Mouse (Mus musculus) liver, embryonic 16.5 days (tissue): ENCODE results near the gene Plxna2. TPM values are rescaled to one million over a fixed set of nuclear protein-coding genes. Genes with fewer than 3 reads are reported as not detected.

Experiments
- ATAC-seq: fragments of 200-750 bp; cut with Nextera tagmentation; 2 replicates; pipeline ENCODE4 v1.8.0; 2017; ENCODE audit warnings: low read depth, mild to moderate bottlenecking, moderate number of reproducible peaks, moderate library complexity
- H3K27ac ChIP-seq: fragments of 300-500 bp; sonication (generic); 2 replicates; pipeline ENCODE4 v1.5.1; 2014; ENCODE audit warnings: mild to moderate bottlenecking, low read length
- H3K27me3 ChIP-seq: fragments of 300-500 bp; sonication (generic); 2 replicates; pipeline ENCODE4 v1.6.1; 2014; ENCODE audit warnings: low read depth, low read length, mixed read lengths; ENCODE audit not compliant: control insufficient read depth, insufficient read depth
- H3K36me3 ChIP-seq: fragments of 300-500 bp; sonication (generic); 2 replicates; pipeline ENCODE4 v1.6.1; 2014; ENCODE audit warnings: mild to moderate bottlenecking; ENCODE audit not compliant: control insufficient read depth, insufficient read depth
- H3K4me1 ChIP-seq: fragments of 300-500 bp; sonication (generic); 2 replicates; pipeline ENCODE4 v1.6.1; 2014; ENCODE audit warnings: low read depth, low read length, mixed read lengths; ENCODE audit not compliant: control insufficient read depth
- H3K4me2 ChIP-seq: fragments of 300-500 bp; sonication (generic); 2 replicates; pipeline ENCODE4 v1.6.1; 2014; ENCODE audit warnings: low read depth, low read length, mixed read lengths
- H3K4me3 ChIP-seq: fragments of 300-500 bp; sonication (generic); 2 replicates; pipeline ENCODE4 v1.5.1; 2014; ENCODE audit warnings: low read depth, mild to moderate bottlenecking, low read length
- H3K9ac ChIP-seq: fragments of 300-500 bp; sonication (generic); 2 replicates; pipeline ENCODE4 v1.6.1; 2014; ENCODE audit warnings: low read depth, low read length
- H3K9me3 ChIP-seq: fragments of 300-500 bp; sonication (generic); replicated peaks from 2 replicates; pipeline ENCODE4 v1.6.1; 2016; ENCODE audit warnings: low read length; ENCODE audit not compliant: control insufficient read depth
- whole genome bisulfite sequencing: fragments of 180-500 bp; shearing (Covaris S2); extraction: QIAGEN DNeasy Blood & Tissue Kit; methylation state at CpG from one replicate; pipeline ENCODE4 v1.1.7; 2014; ENCODE audit not compliant: insufficient replicate concordance; 5-methylcytosine and 5-hydroxymethylcytosine counted together
- polyA plus RNA-seq: library from polyadenylated mRNA; unstranded; fragments of >200 nt; fragmentation: Nextera tagmentation; extraction: Ambion mirVana; gene quantifications from 2 replicates; pipeline ENCODE4 v1.2.1, GENCODE M21; 2015

The Plxna2 gene
- 1.7 and 2.2 TPM in 2 replicates for polyA plus RNA-seq

DNA sequence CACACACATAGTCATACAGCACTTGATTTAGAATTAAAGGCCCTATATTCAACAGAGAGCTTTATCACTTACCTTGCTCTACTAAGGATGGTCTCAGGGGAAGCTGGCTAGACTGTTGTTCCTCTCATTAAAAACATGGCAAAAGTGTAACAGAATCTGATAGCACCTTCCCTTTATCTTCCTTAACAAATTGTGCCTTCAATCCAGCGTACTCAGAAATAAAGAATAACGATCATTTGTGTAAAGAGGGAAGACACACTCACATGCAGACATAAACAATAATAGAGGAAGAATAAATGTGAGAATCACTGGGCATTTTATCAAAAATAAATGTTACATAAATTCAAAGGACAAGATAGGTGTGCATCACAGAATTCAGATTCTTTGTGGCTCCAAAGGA, at the start of gene Plxna2:
Plxna2 (plus strand) TSS at position 301 of the 400 bp plus-strand sequence.
- H3K27me3 ChIP-seq, result peaks cover 2% of the 10 kb centered on the region
- WGBS, result 53% methylated on average over 2 of the region's 2 CpGs
- H3K9ac ChIP-seq, result no peak within 1 kb of the TSS
- no peaks in the 10 kb centered on the region for H3K9me3 ChIP-seq
- H3K4me3 ChIP-seq, result peak within 1 kb of the TSS; percentile 69
- no peaks in the 10 kb centered on the region for H3K36me3 ChIP-seq
- H3K4me1 ChIP-seq, result peaks cover 22% of the 10 kb centered on the region
- ATAC-seq, result no peak
- H3K27ac ChIP-seq, result no peak within 1 kb of the TSS
- peak within 1 kb of the TSS; percentile 94 for H3K4me2 ChIP-seq

GRCm38 (mm10) chr1:194573870-194574269, 44.1 kb upstream of the Plxna2 start:
- H3K9me3 ChIP-seq, result no peaks in the 10 kb centered on the region
- H3K4me1 ChIP-seq, result no peaks in the 10 kb centered on the region
- H3K36me3 ChIP-seq, result no peaks in the 10 kb centered on the region

GRCm38 (mm10) chr1:194578270-194578669, 39.7 kb upstream of the Plxna2 start:
- H3K4me2 ChIP-seq, result no peak overlapping the region
- H3K36me3 ChIP-seq, result no peaks in the 10 kb centered on the region
- no peak overlapping the region for H3K27ac ChIP-seq
- 58% methylated on average over 3 of the region's 3 CpGs for WGBS
- no peak overlapping the region for H3K4me3 ChIP-seq
- no peak overlapping the region for H3K9ac ChIP-seq
- no peaks in the 10 kb centered on the region for H3K27me3 ChIP-seq
- H3K4me1 ChIP-seq, result no peaks in the 10 kb centered on the region
- no peak for ATAC-seq
- H3K9me3 ChIP-seq, result no peaks in the 10 kb centered on the region

More at GRCm38 (mm10) chr1:194573870-194574269, 44.1 kb upstream of the Plxna2 start:
- ATAC-seq, result no peak
- Histone ChIP-seq H3K27me3 (no peaks in the 10 kb centered on the region), H3K9ac (no peak overlapping the region), H3K4me2 (no peak overlapping the region), H3K27ac (no peak overlapping the region), H3K4me3 (no peak overlapping the region)
- WGBS, result 40% methylated on average over 3 of the region's 3 CpGs

DNA sequence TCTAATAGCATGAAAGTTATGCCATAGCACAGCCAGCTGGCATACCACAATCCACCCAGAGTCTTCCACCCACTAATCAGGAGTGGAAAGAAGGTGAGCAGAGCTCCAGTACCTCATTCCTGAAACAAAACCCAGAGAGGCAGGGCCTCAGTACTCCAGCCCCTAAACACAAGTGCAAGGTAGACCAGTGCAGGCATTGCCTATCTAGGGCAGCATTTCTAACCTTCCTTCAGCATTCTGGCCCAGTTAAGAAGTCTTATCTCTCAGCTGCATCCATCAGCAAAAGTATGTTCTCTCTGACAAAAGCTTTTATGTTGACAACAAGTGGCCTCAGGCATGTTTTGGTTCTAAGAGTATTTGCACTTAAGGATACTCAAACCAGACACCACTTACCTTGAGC, 37.5 kb upstream of the Plxna2 start:
- peak; percentile 30; the same call in 1 of the 2 replicates for ATAC-seq
- H3K36me3 ChIP-seq, result no peaks in the 10 kb centered on the region
- H3K4me2 ChIP-seq, result no peak overlapping the region
- H3K27ac ChIP-seq, result no peak overlapping the region
- H3K4me3 ChIP-seq, result no peak overlapping the region
- H3K9ac ChIP-seq, result no peak overlapping the region
- no peaks in the 10 kb centered on the region for H3K27me3 ChIP-seq
- H3K9me3 ChIP-seq, result no peaks in the 10 kb centered on the region
- H3K4me1 ChIP-seq, result no peaks in the 10 kb centered on the region

DNA sequence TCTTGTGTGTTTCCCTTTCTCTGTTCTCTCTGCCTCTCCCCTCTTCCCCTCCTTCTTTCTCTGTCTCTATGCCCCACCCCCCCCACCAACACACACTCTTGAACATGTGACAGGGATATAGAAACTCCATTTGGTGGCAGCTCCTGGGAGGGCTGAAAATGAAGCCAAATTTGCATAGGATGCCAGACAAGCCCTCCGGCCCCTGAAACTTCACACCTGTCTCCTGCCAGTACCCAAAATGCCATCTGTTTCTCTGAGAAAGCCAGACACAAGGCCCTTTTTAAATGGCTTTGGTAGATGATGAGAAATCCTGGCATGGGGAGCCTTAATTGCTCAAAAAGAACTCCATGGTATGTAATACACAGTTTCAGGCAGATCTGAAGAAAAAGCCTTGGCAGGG, 31.3 kb upstream of the Plxna2 start:
- Histone ChIP-seq H3K27me3 (no peaks in the 10 kb centered on the region), H3K4me3 (no peak overlapping the region), H3K4me2 (no peak overlapping the region), H3K4me1 (no peaks in the 10 kb centered on the region), H3K36me3 (no peaks in the 10 kb centered on the region), H3K9me3 (no peaks in the 10 kb centered on the region), H3K9ac (no peak overlapping the region), H3K27ac (no peak overlapping the region)
- no peak for ATAC-seq
- WGBS, result 59% methylated on average over 1 of the region's 1 CpGs

DNA sequence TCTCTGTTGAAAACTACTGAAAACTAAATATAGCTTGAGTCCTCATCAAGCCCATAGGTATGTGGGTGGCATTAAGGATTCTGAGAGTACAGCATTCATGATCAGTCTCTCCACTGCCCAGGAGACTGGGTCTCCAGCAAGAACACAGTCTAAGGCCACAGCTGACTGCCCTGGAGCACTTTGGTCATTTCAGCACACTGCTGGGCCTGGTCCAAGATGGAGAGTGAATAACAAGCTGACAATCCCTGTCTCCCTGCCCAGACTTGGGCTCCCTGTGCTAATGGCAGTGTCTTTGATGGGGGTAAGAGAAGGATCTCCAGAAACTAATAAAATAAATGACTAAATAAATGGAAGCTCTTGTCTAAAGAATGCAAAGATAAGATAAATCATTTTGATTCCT, 30.5 kb upstream of the Plxna2 start:
- H3K9me3 ChIP-seq, result no peaks in the 10 kb centered on the region
- no peaks in the 10 kb centered on the region for H3K36me3 ChIP-seq
- no peak for ATAC-seq
- H3K4me2 ChIP-seq, result no peak overlapping the region
- no peak overlapping the region for H3K27ac ChIP-seq
- no peak overlapping the region for H3K4me3 ChIP-seq
- no peak overlapping the region for H3K9ac ChIP-seq
- no peaks in the 10 kb centered on the region for H3K27me3 ChIP-seq
- H3K4me1 ChIP-seq, result no peaks in the 10 kb centered on the region

DNA sequence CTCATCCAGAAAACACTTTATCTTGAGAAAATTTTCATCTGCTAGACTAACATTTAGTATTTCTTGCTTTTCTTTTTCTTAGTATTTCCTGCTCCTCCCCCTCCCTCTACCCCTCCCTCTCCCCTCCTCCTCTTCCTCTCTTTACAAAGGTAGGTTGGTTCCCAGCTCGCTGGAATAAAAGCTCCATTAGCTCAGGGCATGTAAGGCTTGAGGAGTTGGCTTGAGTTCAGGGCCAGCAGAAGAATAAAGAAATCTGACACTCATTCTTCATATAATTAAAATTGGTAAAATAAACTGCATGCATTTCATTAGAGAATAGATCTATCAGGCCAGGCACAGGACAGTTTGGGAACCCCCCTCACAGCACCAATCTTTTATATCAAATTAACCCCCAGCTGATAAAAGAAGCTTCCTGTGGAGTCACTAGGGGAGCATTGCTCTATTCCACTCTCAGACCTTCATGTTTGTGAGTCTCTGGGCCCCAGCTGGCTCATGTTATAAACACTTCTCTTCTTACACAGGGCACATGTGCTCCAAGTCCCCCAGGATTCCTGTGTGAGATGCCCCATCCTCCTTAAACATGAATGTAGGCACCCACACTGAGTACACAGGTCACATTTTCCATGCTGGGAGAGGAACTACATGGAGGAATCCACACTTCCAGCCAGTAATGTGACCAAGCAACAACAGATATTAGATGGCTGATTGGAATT, 29.9 kb upstream of the Plxna2 start:
- Histone ChIP-seq H3K9me3 (no peaks in the 10 kb centered on the region), H3K4me1 (no peaks in the 10 kb centered on the region), H3K36me3 (no peaks in the 10 kb centered on the region), H3K27ac (no peak overlapping the region), H3K4me3 (no peak overlapping the region), H3K27me3 (no peaks in the 10 kb centered on the region), H3K4me2 (no peak overlapping the region), H3K9ac (no peak overlapping the region)
- no peak for ATAC-seq
- 10% methylated on average over 1 of the region's 1 CpGs for WGBS

DNA sequence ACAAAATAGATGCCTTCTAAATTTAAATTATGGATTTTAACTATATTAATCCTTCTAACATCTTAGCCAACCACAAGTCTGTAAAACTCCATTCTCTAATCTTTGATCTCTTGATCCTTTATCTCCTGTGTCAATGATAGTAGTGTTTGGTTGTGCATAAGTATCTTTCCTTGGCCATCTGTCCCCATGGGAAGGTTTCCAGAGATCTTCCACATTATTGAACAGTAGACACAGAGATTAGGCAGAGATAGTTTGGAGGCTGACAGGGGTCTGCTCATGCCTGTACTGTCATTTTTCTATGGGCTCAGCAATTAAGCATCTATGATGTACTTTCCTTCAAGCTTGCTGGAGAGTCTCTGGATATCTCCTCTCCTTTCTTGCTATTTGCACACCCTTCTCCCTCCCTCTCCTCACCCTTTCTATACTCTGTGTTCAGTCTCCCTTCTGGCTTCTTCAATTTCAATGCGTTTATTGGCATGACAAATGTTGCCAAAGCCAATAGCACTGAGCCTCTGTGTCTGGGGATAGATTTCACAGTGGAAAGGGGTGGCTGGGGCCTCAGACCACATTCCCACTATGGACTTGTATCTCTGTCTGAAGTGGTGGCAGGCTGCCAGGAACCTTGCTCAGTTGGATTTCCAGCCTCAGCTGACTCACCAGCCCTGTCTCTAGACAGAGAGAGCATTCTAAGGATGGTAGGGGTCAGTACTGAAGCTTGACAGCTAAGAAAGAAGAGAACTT, 29.1 kb upstream of the Plxna2 start:
- H3K4me2 ChIP-seq, result no peak overlapping the region
- no peak overlapping the region for H3K9ac ChIP-seq
- H3K9me3 ChIP-seq, result no peaks in the 10 kb centered on the region
- no peak overlapping the region for H3K27ac ChIP-seq
- no peak overlapping the region for H3K4me3 ChIP-seq
- H3K4me1 ChIP-seq, result no peaks in the 10 kb centered on the region
- H3K36me3 ChIP-seq, result no peaks in the 10 kb centered on the region
- 58% methylated on average over 1 of the region's 1 CpGs for WGBS
- ATAC-seq, result peak; percentile 24; the same call in 1 of the 2 replicates
- H3K27me3 ChIP-seq, result no peaks in the 10 kb centered on the region

GRCm38 (mm10) chr1:194593155-194593554, 24.9 kb upstream of the Plxna2 start:
- Histone ChIP-seq H3K27ac (no peak overlapping the region), H3K9ac (no peak overlapping the region), H3K4me2 (no peak overlapping the region), H3K27me3 (no peaks in the 10 kb centered on the region), H3K36me3 (no peaks in the 10 kb centered on the region), H3K4me1 (no peaks in the 10 kb centered on the region), H3K9me3 (no peaks in the 10 kb centered on the region), H3K4me3 (no peak overlapping the region)
- 69% methylated on average over 5 of the region's 5 CpGs for WGBS
- no peak for ATAC-seq
